Mouse (Mus musculus): Measurements from ENCODE around the gene Sirt6. TPM values are rescaled to one million over a fixed set of nuclear protein-coding genes. Genes with fewer than 3 reads are reported as not detected.

Gene Sirt6
- polyA plus RNA-seq, 1 experiment, result 121 TPM

GRCm38 (mm10) chr10:81604968-81605665 is 22.5 kb downstream of the Sirt6 start:
- peak overlapping the region; percentile 91 for H3K4me3 ChIP-seq (replicated peaks)
- H3K36me3 ChIP-seq (replicated peaks; ENCODE audit: low read length), result peaks cover 23% of the 10 kb centered on the region
- TF ChIP-seq FLI1 (IDR thresholded peaks at IDR 0.05; ENCODE audit: low read length) (no peak), GATA1 (IDR thresholded peaks at IDR 0.05; ENCODE audit: borderline replicate concordance, low read length) (no peak)
- peaks cover 4% of the 10 kb centered on the region for H3K9me3 ChIP-seq
- no peaks in the 10 kb centered on the region for H3K27me3 ChIP-seq (replicated peaks)
- peaks cover 82% of the 10 kb centered on the region for H3K4me1 ChIP-seq

GRCm38 (mm10) chr10:81604019-81604967 is 23.3 kb downstream of the Sirt6 start:
- no peaks in the 10 kb centered on the region for H3K27me3 ChIP-seq (replicated peaks)
- TF ChIP-seq FLI1 (IDR thresholded peaks at IDR 0.05; ENCODE audit: low read length), result no peak
- TF ChIP-seq GATA1 (IDR thresholded peaks at IDR 0.05; ENCODE audit: borderline replicate concordance, low read length), result no peak
- H3K9me3 ChIP-seq, result no peaks in the 10 kb centered on the region
- H3K4me1 ChIP-seq, result peaks cover 82% of the 10 kb centered on the region
- peaks cover 19% of the 10 kb centered on the region for H3K36me3 ChIP-seq (replicated peaks; ENCODE audit: low read length)
- peak overlapping the region; percentile 91 for H3K4me3 ChIP-seq (replicated peaks)

- peaks cover 4% of the 10 kb centered on the region for H3K36me3 ChIP-seq (replicated peaks; ENCODE audit: low read length)
- no peak overlapping the region for H3K4me3 ChIP-seq (replicated peaks)
- peaks cover 84% of the 10 kb centered on the region for H3K4me1 ChIP-seq
- no peaks in the 10 kb centered on the region for H3K9me3 ChIP-seq
- no peaks in the 10 kb centered on the region for H3K27me3 ChIP-seq (replicated peaks)
- TF ChIP-seq GATA1 (IDR thresholded peaks at IDR 0.05; ENCODE audit: borderline replicate concordance, low read length) (no peak), FLI1 (IDR thresholded peaks at IDR 0.05; ENCODE audit: low read length) (no peak)
Measured at GRCm38 (mm10) chr10:81602741-81603151, 24.9 kb downstream of the Sirt6 start.

DNA sequence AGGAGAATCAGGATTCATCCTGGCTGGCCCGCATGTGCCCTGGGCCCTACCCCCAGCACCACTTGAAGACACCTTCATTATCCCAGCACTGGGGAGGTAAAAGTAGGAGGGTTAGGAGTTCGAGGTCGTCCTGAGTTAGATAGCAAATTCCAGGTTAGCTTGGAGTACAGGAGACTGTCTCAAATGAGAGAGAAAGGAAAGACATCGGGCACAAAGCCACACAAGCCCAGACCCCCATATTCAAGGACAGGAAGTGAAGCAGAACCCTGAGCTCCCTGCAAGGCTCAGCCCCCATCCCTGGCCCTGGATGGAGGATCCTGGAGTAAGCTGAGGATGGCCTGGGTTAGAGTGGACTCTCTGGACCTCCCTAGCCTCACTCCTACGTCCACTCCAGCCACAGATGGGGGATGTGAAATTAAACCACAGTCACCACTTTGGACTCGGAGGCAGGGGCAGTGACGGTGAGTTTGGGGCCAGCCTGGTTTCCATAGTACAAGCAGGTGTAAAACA is 26.1 kb downstream of the Sirt6 start:
- TF ChIP-seq GATA1 (IDR thresholded peaks at IDR 0.05; ENCODE audit: borderline replicate concordance, low read length) (no peak), FLI1 (IDR thresholded peaks at IDR 0.05; ENCODE audit: low read length) (no peak)
- H3K4me1 ChIP-seq, result peaks cover 88% of the 10 kb centered on the region
- H3K36me3 ChIP-seq (replicated peaks; ENCODE audit: low read length), result no peaks in the 10 kb centered on the region
- H3K4me3 ChIP-seq (replicated peaks), result peak overlapping the region; percentile 93
- H3K9me3 ChIP-seq, result no peaks in the 10 kb centered on the region
- H3K27me3 ChIP-seq (replicated peaks), result no peaks in the 10 kb centered on the region

GRCm38 (mm10) chr10:81600738-81601203 is 26.8 kb downstream of the Sirt6 start, which contains the start of gene Tle6:
Tle6 (minus strand) TSS chr10:81601073.
- TF ChIP-seq FLI1 (IDR thresholded peaks at IDR 0.05; ENCODE audit: low read length) (no peak), GATA1 (IDR thresholded peaks at IDR 0.05; ENCODE audit: borderline replicate concordance, low read length) (no peak)
- H3K27me3 ChIP-seq (replicated peaks), result no peaks in the 10 kb centered on the region

DNA sequence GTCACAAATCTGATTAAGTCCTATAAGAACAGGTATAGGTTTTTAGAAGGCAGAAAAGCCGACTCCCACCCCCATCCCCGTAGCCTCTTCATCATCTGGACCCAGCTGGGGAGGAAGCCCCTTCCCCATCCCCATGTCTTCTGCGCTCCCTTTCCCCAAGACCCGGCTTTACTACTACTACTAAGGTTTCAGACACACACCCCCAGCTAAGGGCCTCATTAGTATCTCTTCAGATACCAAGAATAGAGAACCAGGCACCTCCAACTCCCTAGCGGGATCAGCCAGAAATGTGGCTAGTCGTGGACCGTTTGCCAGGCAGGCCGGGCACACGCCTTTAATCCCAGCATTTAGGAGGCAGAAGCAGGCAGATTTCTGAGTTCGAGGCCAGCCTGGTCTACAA is 27.5 kb downstream of the Sirt6 start:
- Histone ChIP-seq H3K4me1 (peaks cover 92% of the 10 kb centered on the region), H3K27me3 (replicated peaks) (no peaks in the 10 kb centered on the region), H3K36me3 (replicated peaks; ENCODE audit: low read length) (peaks cover 11% of the 10 kb centered on the region), H3K4me3 (replicated peaks) (no peak overlapping the region), H3K9me3 (no peaks in the 10 kb centered on the region)
- TF ChIP-seq FLI1 (IDR thresholded peaks at IDR 0.05; ENCODE audit: low read length) (no peak), GATA1 (IDR thresholded peaks at IDR 0.05; ENCODE audit: borderline replicate concordance, low read length) (no peak)

More at GRCm38 (mm10) chr10:81600738-81601203, 26.8 kb downstream of the Sirt6 start, which contains the start of gene Tle6:
- no peaks in the 10 kb centered on the region for H3K9me3 ChIP-seq
- H3K36me3 ChIP-seq (replicated peaks; ENCODE audit: low read length), result peaks cover 4% of the 10 kb centered on the region
- H3K4me1 ChIP-seq, result peaks cover 91% of the 10 kb centered on the region
- H3K4me3 ChIP-seq (replicated peaks), result peak within 1 kb of the TSS; percentile 93

DNA sequence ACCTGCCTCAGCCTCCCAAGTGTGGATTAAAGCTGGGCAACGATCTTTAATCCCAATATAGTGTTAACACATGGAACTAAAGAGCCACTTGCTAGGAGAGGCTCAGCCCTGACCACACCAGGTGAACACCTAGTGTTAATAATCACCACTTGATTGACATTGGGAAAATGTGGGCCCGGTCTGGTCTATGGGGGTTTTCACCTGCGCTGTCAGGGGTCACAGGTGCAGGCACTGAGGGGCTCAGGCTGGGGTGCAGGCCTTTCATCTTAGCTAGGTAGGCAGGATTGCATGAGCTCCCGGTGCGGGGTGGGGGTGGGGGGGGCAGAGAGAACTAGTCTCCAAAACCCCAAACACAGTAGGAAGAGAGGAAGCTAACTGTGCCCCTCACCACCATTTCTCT is 28.0 kb downstream of the Sirt6 start:
- Histone ChIP-seq H3K4me1 (peaks cover 91% of the 10 kb centered on the region), H3K36me3 (replicated peaks; ENCODE audit: low read length) (peaks cover 16% of the 10 kb centered on the region), H3K27me3 (replicated peaks) (no peaks in the 10 kb centered on the region), H3K4me3 (replicated peaks) (no peak overlapping the region), H3K9me3 (no peaks in the 10 kb centered on the region)
- TF ChIP-seq GATA1 (IDR thresholded peaks at IDR 0.05; ENCODE audit: borderline replicate concordance, low read length) (no peak), FLI1 (IDR thresholded peaks at IDR 0.05; ENCODE audit: low read length) (no peak)

- Histone ChIP-seq H3K27me3 (replicated peaks) (peaks cover 5% of the 10 kb centered on the region), H3K36me3 (replicated peaks; ENCODE audit: low read length) (peaks cover 23% of the 10 kb centered on the region), H3K9me3 (no peaks in the 10 kb centered on the region), H3K4me1 (peaks cover 87% of the 10 kb centered on the region), H3K4me3 (replicated peaks) (no peak overlapping the region)
- no peak for TF ChIP-seq GATA1 (IDR thresholded peaks at IDR 0.05; ENCODE audit: borderline replicate concordance, low read length)
- TF ChIP-seq FLI1 (IDR thresholded peaks at IDR 0.05; ENCODE audit: low read length), result no peak
Measured at GRCm38 (mm10) chr10:81598871-81599270, 28.7 kb downstream of the Sirt6 start.

DNA sequence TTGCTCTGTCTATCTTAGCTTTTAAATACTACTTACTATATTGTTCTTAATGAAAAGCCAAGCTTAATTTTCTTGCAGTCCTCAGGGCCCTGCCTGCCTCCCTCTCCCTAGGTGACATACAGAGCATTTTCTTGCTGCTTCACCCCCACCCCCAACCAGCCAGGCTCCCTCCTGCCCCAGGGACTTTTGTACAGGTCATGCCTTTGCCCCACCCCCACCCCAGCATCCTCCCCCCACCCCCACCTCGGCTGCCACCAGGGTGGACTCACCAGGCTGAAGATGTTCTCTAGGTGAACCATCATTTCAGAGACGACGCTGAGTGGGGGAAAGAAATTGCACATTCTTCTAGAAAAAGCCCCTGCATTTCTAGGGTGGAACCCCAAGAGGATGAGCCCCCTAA is 29.3 kb downstream of the Sirt6 start:
- Histone ChIP-seq H3K9me3 (no peaks in the 10 kb centered on the region), H3K36me3 (replicated peaks; ENCODE audit: low read length) (peaks cover 28% of the 10 kb centered on the region), H3K4me1 (peaks cover 88% of the 10 kb centered on the region), H3K27me3 (replicated peaks) (peaks cover 7% of the 10 kb centered on the region), H3K4me3 (replicated peaks) (no peak overlapping the region)
- TF ChIP-seq GATA1 (IDR thresholded peaks at IDR 0.05; ENCODE audit: borderline replicate concordance, low read length), result no peak
- no peak for TF ChIP-seq FLI1 (IDR thresholded peaks at IDR 0.05; ENCODE audit: low read length)
